Mouse (Mus musculus) neural tube, embryonic 13.5 days (tissue): ENCODE results near the gene Usp22. TPM values are rescaled to one million over a fixed set of nuclear protein-coding genes. Genes with fewer than 3 reads are reported as not detected.
"Not testable (repeated sequence)": the region's sequence is repeated elsewhere in the genome, so short reads cannot be mapped to it uniquely, and the experiment has no call there.

Experiments used
- ATAC-seq: fragments of 200-750 bp; cut with Nextera tagmentation; 2 replicates; pipeline ENCODE4 v1.8.0; 2017; ENCODE audit warnings: low read depth, mild to moderate bottlenecking, moderate TSS enrichment, moderate library complexity
- H3K27ac ChIP-seq: fragments of 300-500 bp; sonication (generic); replicated peaks from 2 replicates; pipeline ENCODE4 v1.5.1; 2015; ENCODE audit warnings: moderate library complexity, mild to moderate bottlenecking, inconsistent platforms
- H3K27me3 ChIP-seq: fragments of 300-500 bp; sonication (generic); 2 replicates; pipeline ENCODE4 v1.6.1; 2015; ENCODE audit warnings: mild to moderate bottlenecking, inconsistent platforms
- H3K36me3 ChIP-seq: fragments of 300-500 bp; sonication (generic); 2 replicates; pipeline ENCODE4 v1.6.1; 2015; ENCODE audit warnings: mild to moderate bottlenecking, inconsistent platforms
- H3K4me1 ChIP-seq: fragments of 300-500 bp; sonication (generic); replicated peaks from 2 replicates; pipeline ENCODE4 v1.6.1; 2015; ENCODE audit warnings: inconsistent platforms
- H3K4me2 ChIP-seq: fragments of 300-500 bp; sonication (generic); 2 replicates; pipeline ENCODE4 v1.6.1; 2015; ENCODE audit warnings: inconsistent platforms, mild to moderate bottlenecking, moderate library complexity
- H3K4me3 ChIP-seq: fragments of 300-500 bp; sonication (generic); 2 replicates; pipeline ENCODE4 v1.5.1; 2015; ENCODE audit warnings: mild to moderate bottlenecking, inconsistent platforms
- H3K9ac ChIP-seq: fragments of 300-500 bp; sonication (generic); 2 replicates; pipeline ENCODE4 v1.6.1; 2015; ENCODE audit warnings: moderate library complexity, mild to moderate bottlenecking, inconsistent platforms
- H3K9me3 ChIP-seq: fragments of 300-500 bp; sonication (generic); 2 replicates; pipeline ENCODE4 v1.6.1; 2016; ENCODE audit warnings: inconsistent platforms
- WGBS: fragments of 180-500 bp; shearing (Covaris S2); methylation state at CpG from one replicate; pipeline ENCODE4 v1.1.7; 2015; 5-methylcytosine and 5-hydroxymethylcytosine counted together
- polyA plus RNA-seq: library from polyadenylated mRNA; unstranded; fragments of >200 nt; fragmentation: Nextera tagmentation; extraction: Ambion mirVana; gene quantifications from 2 replicates; pipeline ENCODE4 v1.2.1, GENCODE M21; 2015

Gene Usp22
- polyA plus RNA-seq, 1 experiment from 2014 or later: 373 TPM

GRCm38 (mm10) chr11:61205167-61205950, 30.5 kb upstream of the Usp22 start:
- 91% methylated on average over 10 of the region's 10 CpGs for WGBS
- H3K4me1 ChIP-seq: no peaks in the 10 kb centered on the region
- ATAC-seq: no peak
- no peak overlapping the region for H3K4me2 ChIP-seq
- H3K9me3 ChIP-seq: no peaks in the 10 kb centered on the region
- H3K27me3 ChIP-seq: no peaks in the 10 kb centered on the region
- no peak overlapping the region for H3K4me3 ChIP-seq
- H3K27ac ChIP-seq: no peak overlapping the region
- no peaks in the 10 kb centered on the region for H3K36me3 ChIP-seq
- H3K9ac ChIP-seq: no peak overlapping the region

DNA sequence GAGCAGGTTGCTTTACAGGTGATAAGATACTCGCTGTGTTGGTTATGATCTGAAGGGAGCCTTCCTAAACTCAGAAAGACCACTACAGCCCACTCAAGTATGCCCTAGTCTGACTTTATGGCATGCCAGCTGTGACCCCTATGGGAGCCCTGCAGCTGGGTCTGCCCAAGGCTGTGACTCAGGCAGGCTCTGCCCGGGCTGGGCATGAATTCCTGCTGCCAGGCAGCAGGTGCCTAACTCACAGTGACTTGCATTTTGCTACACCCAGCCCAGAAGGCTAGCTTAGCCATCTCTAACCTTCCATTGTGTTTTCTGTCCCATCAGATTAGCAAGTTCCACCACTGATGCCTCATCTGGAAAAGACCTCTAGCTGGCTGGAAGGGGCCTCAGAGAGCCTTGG, 28.0 kb upstream of the Usp22 start:
- no peak overlapping the region for H3K9ac ChIP-seq
- no peaks in the 10 kb centered on the region for H3K9me3 ChIP-seq
- 75% methylated on average over 2 of the region's 2 CpGs for WGBS
- no peak overlapping the region for H3K27ac ChIP-seq
- H3K36me3 ChIP-seq: no peaks in the 10 kb centered on the region
- H3K4me1 ChIP-seq: no peaks in the 10 kb centered on the region
- no peak for ATAC-seq
- no peaks in the 10 kb centered on the region for H3K27me3 ChIP-seq
- no peak overlapping the region for H3K4me3 ChIP-seq
- no peak overlapping the region for H3K4me2 ChIP-seq

DNA sequence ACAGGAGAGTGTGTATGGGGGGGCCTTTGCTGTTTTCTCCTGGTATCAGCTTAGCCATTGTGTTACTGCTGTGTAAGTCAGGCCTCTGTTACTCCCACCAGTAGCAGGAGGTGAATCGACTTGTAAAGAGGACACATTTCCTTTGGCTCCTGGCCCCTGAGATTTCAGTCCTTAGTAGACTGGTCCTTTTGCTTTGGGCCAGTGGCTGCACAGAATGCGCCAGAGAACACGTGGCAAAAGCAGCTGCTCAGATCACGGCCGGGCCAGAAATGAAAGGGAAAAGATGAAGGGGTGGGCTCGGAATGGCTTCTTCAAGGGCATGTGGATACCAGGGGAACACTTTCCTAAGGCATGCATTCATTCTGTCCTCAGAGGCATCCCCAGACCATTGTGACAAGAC, 27.3 kb upstream of the Usp22 start:
- no peak for ATAC-seq
- no peak overlapping the region for H3K27ac ChIP-seq
- H3K4me3 ChIP-seq: no peak overlapping the region
- H3K4me1 ChIP-seq: no peaks in the 10 kb centered on the region
- 74% methylated on average over 6 of the region's 6 CpGs for WGBS
- H3K4me2 ChIP-seq: no peak overlapping the region
- H3K27me3 ChIP-seq: no peaks in the 10 kb centered on the region
- H3K36me3 ChIP-seq: no peaks in the 10 kb centered on the region
- no peaks in the 10 kb centered on the region for H3K9me3 ChIP-seq
- no peak overlapping the region for H3K9ac ChIP-seq

- H3K4me2 ChIP-seq: no peak overlapping the region
Observed at GRCm38 (mm10) chr11:61199620-61200362, 24.9 kb upstream of the Usp22 start.

GRCm38 (mm10) chr11:61197935-61198334, 23.1 kb upstream of the Usp22 start:
- Histone ChIP-seq H3K4me3 (no peak overlapping the region), H3K36me3 (no peaks in the 10 kb centered on the region), H3K4me2 (no peak overlapping the region), H3K4me1 (no peaks in the 10 kb centered on the region), H3K9ac (no peak overlapping the region), H3K27me3 (peaks cover 3% of the 10 kb centered on the region; the same call in 1 of the 2 replicates), H3K27ac (no peak overlapping the region), H3K9me3 (no peaks in the 10 kb centered on the region)
- ATAC-seq: no peak

More at GRCm38 (mm10) chr11:61199620-61200362, 24.9 kb upstream of the Usp22 start:
- H3K36me3 ChIP-seq: no peaks in the 10 kb centered on the region
- H3K27ac ChIP-seq: no peak overlapping the region
- no peak overlapping the region for H3K9ac ChIP-seq
- no peak overlapping the region for H3K4me3 ChIP-seq
- H3K4me1 ChIP-seq: no peaks in the 10 kb centered on the region
- WGBS: 70% methylated on average over 4 of the region's 4 CpGs
- H3K9me3 ChIP-seq: no peaks in the 10 kb centered on the region
- no peaks in the 10 kb centered on the region for H3K27me3 ChIP-seq
- no peak for ATAC-seq

DNA sequence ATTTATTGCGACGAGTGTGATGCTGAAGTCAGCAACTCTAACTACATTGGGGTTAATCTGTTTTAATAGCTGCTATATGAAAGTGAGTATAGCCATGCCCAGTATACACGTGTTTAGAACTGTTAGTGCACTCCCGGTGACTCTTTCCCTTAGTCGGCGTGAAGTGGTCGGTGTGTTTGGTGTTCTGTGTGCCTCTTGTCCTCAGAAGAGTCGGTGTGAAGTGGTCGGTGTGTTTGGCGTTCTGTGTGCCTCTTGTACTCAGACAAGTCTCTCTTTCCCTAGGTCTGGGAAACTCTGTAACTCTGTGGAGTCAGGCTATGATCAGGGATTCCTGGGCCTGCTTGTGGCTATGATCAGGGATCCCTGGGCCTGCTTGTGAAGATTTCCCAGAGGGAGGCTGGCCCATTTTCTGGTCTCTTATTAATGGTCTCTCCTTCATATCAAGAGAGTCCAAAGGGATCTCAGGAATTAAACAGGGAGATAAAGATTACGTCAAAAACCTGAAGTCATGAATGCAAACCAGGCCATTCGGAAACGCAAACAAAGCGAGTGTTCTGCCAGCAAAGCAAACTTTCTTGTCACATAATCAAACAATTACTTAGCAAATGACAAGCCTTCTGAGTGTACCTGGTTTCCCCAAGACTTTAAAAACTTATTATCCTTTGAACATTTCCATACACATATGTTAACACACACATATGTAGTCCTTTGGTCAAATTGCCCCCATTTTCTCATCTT, 21.9 kb upstream of the Usp22 start:
- no peak for ATAC-seq
- H3K4me1 ChIP-seq: no peaks in the 10 kb centered on the region
- H3K4me3 ChIP-seq: no peak overlapping the region
- H3K27ac ChIP-seq: no peak overlapping the region
- no peaks in the 10 kb centered on the region for H3K9me3 ChIP-seq
- 83% methylated on average over 14 of the region's 14 CpGs for WGBS
- no peaks in the 10 kb centered on the region for H3K36me3 ChIP-seq
- H3K9ac ChIP-seq: no peak overlapping the region
- no peak overlapping the region for H3K4me2 ChIP-seq
- H3K27me3 ChIP-seq: peaks cover 3% of the 10 kb centered on the region; the same call in 1 of the 2 replicates

DNA sequence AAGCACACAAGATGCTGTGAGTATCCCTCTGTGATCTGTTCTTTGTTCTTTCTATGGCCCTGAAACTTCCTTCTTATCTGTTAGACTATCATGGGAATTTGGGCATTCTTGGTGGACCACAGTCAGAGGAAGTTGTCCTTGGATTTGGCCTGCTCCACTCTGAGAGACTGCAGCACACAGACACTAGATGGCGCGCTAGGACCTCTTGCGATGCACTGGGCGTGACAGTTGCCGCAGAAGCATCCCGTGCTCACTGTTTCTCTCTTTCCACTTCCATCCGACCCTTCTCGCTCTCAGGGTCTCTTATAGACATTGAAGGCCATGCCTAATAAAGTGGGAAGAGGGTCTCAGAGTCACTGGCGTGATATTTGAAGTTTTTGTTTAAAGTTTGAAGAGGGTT, 18.5 kb upstream of the Usp22 start:
- no peak for ATAC-seq
- 12% methylated on average over 9 of the region's 9 CpGs for WGBS
- H3K4me1 ChIP-seq: no peaks in the 10 kb centered on the region
- H3K9ac ChIP-seq: no peak overlapping the region
- H3K9me3 ChIP-seq: no peaks in the 10 kb centered on the region
- no peak overlapping the region for H3K4me2 ChIP-seq
- peaks cover 3% of the 10 kb centered on the region; the same call in 1 of the 2 replicates for H3K27me3 ChIP-seq
- H3K36me3 ChIP-seq: no peaks in the 10 kb centered on the region
- H3K27ac ChIP-seq: no peak overlapping the region
- H3K4me3 ChIP-seq: no peak overlapping the region

- H3K4me2 ChIP-seq: no peak overlapping the region
- peaks cover 3% of the 10 kb centered on the region; the same call in 1 of the 2 replicates for H3K27me3 ChIP-seq
- 93% methylated on average over 2 of the region's 2 CpGs for WGBS
- no peak overlapping the region for H3K9ac ChIP-seq
- H3K36me3 ChIP-seq: no peaks in the 10 kb centered on the region
- H3K4me1 ChIP-seq: no peaks in the 10 kb centered on the region
- no peaks in the 10 kb centered on the region for H3K9me3 ChIP-seq
- ATAC-seq: no peak
- H3K4me3 ChIP-seq: no peak overlapping the region
- no peak overlapping the region for H3K27ac ChIP-seq
Observed at GRCm38 (mm10) chr11:61192779-61193178, 17.9 kb upstream of the Usp22 start.

DNA sequence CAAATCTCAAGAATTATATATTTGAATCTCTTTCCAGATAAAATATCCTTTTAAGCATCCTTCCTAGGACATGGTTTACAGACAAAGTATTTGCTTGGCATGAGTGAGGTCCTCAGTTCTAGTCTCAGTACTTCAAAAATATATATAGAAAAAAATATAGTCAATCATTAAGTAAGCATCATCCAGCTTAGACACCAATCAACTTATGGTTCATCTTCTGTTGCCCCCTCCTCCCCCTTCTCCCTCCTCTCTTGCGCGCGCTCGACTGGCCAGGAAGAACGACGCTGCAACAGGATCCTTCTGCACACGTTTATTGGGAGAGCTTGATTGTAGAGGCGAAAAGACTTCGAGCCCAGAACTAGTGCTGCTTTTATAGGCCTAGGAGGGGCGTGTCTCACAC, 17.3 kb upstream of the Usp22 start:
- H3K36me3 ChIP-seq, H3K27ac ChIP-seq, H3K9ac ChIP-seq, H3K9me3 ChIP-seq, H3K4me1 ChIP-seq, ATAC-seq, H3K27me3 ChIP-seq, H3K4me2 ChIP-seq, H3K4me3 ChIP-seq: not testable (repeated sequence)
- WGBS: 83% methylated on average over 7 of the region's 10 CpGs

DNA sequence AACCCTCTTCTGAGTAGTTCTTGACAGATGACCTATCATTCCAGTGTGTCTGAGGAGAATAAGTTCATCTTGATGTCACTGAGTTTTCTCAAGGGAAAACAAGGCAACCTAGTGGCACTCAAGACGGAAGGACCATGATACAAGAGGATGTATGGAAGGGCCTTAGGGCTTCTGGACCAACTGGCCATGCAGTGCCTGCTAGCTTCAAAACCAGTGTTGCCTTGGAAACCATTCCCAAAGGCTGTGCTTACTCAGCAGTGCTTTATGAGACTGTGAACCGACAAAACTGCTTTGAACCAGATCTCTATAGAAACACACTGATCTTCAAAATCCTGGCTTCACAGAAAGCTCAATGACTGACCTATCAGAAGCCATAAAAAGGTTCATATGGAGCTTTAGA, 15.9 kb upstream of the Usp22 start:
- H3K4me3 ChIP-seq: no peak overlapping the region
- no peak overlapping the region for H3K27ac ChIP-seq
- H3K36me3 ChIP-seq: no peaks in the 10 kb centered on the region
- no peak overlapping the region for H3K9ac ChIP-seq
- H3K9me3 ChIP-seq: no peaks in the 10 kb centered on the region
- 48% methylated on average over 2 of the region's 2 CpGs for WGBS
- ATAC-seq: no peak
- peaks cover 3% of the 10 kb centered on the region; the same call in 1 of the 2 replicates for H3K27me3 ChIP-seq
- H3K4me2 ChIP-seq: no peak overlapping the region
- no peaks in the 10 kb centered on the region for H3K4me1 ChIP-seq

GRCm38 (mm10) chr11:61183820-61184219, 9.0 kb upstream of the Usp22 start:
- no peak overlapping the region for H3K27ac ChIP-seq
- H3K4me1 ChIP-seq: no peaks in the 10 kb centered on the region
- H3K9ac ChIP-seq: no peak overlapping the region
- no peak for ATAC-seq
- 83% methylated on average over 1 of the region's 1 CpGs for WGBS
- no peaks in the 10 kb centered on the region for H3K9me3 ChIP-seq
- H3K4me3 ChIP-seq: no peak overlapping the region
- H3K4me2 ChIP-seq: no peak overlapping the region
- H3K27me3 ChIP-seq: no peaks in the 10 kb centered on the region
- H3K36me3 ChIP-seq: no peaks in the 10 kb centered on the region

DNA sequence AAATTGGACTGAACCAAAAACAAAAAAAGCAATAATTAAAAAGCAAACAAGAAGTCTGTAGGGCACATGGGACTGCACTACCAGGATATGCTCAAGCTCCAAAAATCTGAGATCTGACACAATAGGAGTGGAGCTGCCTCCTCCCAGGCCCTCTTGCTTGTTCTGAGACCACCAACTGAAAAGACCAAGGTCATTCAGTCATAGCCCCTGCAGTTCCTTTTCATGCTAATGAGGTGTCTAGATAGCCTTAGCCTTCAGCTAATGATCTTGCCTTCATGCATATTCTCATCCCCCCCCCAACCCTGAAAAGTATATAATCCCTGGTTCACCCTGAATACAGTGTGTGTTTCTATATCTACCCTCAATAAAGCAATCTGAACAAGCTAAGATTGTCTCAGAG, 6.8 kb upstream of the Usp22 start:
- Histone ChIP-seq H3K9ac (no peak overlapping the region), H3K4me3 (no peak overlapping the region), H3K4me1 (no peaks in the 10 kb centered on the region), H3K27ac (no peak overlapping the region), H3K4me2 (no peak overlapping the region), H3K36me3 (no peaks in the 10 kb centered on the region), H3K27me3 (no peaks in the 10 kb centered on the region), H3K9me3 (no peaks in the 10 kb centered on the region)
- no peak for ATAC-seq
